Mouse (Mus musculus): ENCODE measurements around the gene Mrpl39. TPM values are rescaled to one million over a fixed set of nuclear protein-coding genes. Genes with fewer than 3 reads are reported as not detected.

The Mrpl39 gene
- polyA plus RNA-seq, 1 experiment from 2014 or later, result 54.4 TPM

DNA sequence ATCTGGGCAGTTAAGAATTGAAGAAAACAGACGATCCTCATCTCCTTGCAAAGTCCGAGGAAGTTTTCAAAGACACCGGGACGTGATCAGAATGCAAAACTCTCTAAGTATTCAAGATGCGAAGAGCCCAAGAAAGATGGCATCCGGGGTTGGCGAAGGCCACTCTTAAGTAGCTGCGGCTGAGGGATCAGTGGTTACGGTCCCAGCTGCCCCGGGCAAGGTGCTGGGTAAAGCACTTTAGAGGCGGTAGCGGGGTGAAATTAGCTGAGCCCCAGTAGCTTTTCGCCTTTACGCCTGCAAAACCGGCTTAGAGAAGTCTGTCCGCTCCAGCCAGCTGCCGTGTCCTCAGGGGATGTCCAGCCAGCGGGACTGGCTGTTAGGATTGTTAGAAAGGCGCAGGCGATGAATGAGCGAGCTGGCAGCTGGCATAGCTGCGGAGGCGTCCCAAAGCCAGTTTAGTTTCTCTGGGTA is 39.3 kb upstream of the Mrpl39 start:
- peak; percentile 14; the same call in 1 of the 2 replicates for ATAC-seq (ENCODE audit: low FRiP score, low TSS enrichment)
- peaks cover 18% of the 10 kb centered on the region for H3K27me3 ChIP-seq (ENCODE audit: control insufficient read depth, insufficient read depth, low read length)
- peak overlapping the region; percentile 55; the same call in 1 of the 2 replicates for H3K9ac ChIP-seq (ENCODE audit: low read depth, low read length)
- H3K27ac ChIP-seq (ENCODE audit: low read depth, low read length), result no peak overlapping the region
- no peaks in the 10 kb centered on the region for H3K9me3 ChIP-seq (ENCODE audit: control insufficient read depth, low read length)
- WGBS, result 1% methylated on average over 23 of the region's 23 CpGs
- H3K4me3 ChIP-seq (ENCODE audit: low read length), result peak overlapping the region; percentile 62
- peak overlapping the region; percentile 99 for H3K4me2 ChIP-seq (replicated peaks; ENCODE audit: low read depth, low read length)
- 0 out of 2 replicates have a peak, but pooled peaks cover 3% of the 10 kb centered on the region for H3K4me1 ChIP-seq (ENCODE audit: control insufficient read depth, insufficient read depth, low read length)
- no peaks in the 10 kb centered on the region for H3K36me3 ChIP-seq (ENCODE audit: control insufficient read depth, insufficient read depth, low read length)

DNA sequence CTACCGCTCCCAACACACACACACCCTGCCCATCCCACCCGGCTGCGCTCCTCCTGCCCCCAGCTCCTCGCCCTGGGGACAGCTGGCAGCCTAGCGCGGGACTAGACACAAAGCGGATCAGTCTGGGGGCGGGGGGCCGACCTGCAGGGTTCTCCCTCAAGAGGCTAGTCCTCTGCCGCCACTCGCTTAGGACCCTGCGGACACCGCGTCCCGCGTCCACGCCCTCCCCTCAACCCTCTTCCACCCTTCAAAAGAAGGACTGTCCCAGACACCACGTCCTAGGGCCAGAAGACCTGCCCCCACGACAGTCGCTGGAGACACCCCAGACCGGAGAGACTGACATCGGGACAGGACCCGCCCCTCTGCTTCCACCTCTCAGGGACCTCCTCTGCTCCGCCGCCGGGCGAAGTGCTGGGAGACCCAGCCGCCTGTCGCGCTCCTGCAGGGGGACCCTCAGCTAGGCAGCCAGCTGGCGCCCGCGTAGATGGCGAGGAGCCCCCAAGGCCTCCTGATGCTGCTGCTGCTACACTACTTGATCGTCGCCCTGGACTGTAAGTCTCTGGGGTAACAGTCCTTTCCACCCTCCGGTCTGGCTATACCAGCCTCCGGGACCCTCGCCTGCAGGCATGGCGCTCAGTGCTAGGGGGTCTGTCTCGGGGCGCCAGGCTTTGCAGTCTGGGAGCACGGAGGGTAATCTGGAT is 38.6 kb upstream of the Mrpl39 start, which contains the start of gene Jam2:
TSS of gene Jam2 (plus strand) at position 121 of the 701 bp plus-strand sequence.
- no peaks in the 10 kb centered on the region for H3K9me3 ChIP-seq (ENCODE audit: control insufficient read depth, low read length)
- H3K4me2 ChIP-seq (replicated peaks; ENCODE audit: low read depth, low read length), result peak within 1 kb of the TSS; percentile 99
- H3K27ac ChIP-seq (ENCODE audit: low read depth, low read length), result no peak within 1 kb of the TSS
- 0 out of 2 replicates have a peak, but pooled peaks cover 3% of the 10 kb centered on the region for H3K4me1 ChIP-seq (ENCODE audit: control insufficient read depth, insufficient read depth, low read length)
- H3K27me3 ChIP-seq (ENCODE audit: control insufficient read depth, insufficient read depth, low read length), result peaks cover 18% of the 10 kb centered on the region
- H3K9ac ChIP-seq (ENCODE audit: low read depth, low read length), result peak within 1 kb of the TSS; percentile 55
- peak within 1 kb of the TSS; percentile 62 for H3K4me3 ChIP-seq (ENCODE audit: low read length)
- no peaks in the 10 kb centered on the region for H3K36me3 ChIP-seq (ENCODE audit: control insufficient read depth, insufficient read depth, low read length)
- WGBS, result under 1% methylated on average over 41 of the region's 43 CpGs
- ATAC-seq (ENCODE audit: low FRiP score, low TSS enrichment), result peak; percentile 83

DNA sequence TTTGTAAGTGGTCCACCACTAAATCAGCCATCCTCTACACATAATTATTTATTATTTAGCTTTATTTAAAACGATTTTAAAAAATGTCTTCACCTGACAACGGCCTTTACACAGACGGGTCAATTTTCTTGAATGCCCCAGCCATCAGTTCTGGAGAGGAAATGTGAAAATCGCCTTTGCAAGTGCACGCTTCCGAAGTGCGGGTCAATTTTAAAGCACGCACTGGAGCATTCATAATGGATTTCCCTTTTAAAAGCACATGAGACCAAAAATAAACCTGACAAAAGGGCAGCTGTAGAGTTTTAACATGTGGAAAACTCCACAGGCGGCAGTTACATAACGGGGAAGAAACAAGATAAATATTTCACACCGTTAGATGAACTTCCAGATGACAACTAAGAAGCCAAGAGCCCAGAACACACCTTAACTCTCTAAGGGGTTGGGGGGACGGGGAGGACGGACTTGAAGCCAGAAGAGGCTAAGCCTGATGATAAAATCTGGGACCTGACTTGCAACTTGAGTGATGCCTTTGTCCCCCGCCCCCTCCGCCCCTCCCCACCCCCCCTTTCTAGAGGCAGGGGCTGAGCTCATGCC is 37.8 kb upstream of the Mrpl39 start:
- Histone ChIP-seq H3K27me3 (ENCODE audit: control insufficient read depth, insufficient read depth, low read length) (peaks cover 18% of the 10 kb centered on the region), H3K36me3 (ENCODE audit: control insufficient read depth, insufficient read depth, low read length) (no peaks in the 10 kb centered on the region), H3K9me3 (ENCODE audit: control insufficient read depth, low read length) (no peaks in the 10 kb centered on the region), H3K4me1 (ENCODE audit: control insufficient read depth, insufficient read depth, low read length) (0 out of 2 replicates have a peak, but pooled peaks cover 3% of the 10 kb centered on the region), H3K4me2 (replicated peaks; ENCODE audit: low read depth, low read length) (peak overlapping the region; percentile 99), H3K27ac (ENCODE audit: low read depth, low read length) (no peak overlapping the region), H3K9ac (ENCODE audit: low read depth, low read length) (no peak overlapping the region; the same call in 1 of the 2 replicates), H3K4me3 (ENCODE audit: low read length) (peak overlapping the region; percentile 62)
- 3% methylated on average over 15 of the region's 15 CpGs for WGBS
- no peak for ATAC-seq (ENCODE audit: low FRiP score, low TSS enrichment)

DNA sequence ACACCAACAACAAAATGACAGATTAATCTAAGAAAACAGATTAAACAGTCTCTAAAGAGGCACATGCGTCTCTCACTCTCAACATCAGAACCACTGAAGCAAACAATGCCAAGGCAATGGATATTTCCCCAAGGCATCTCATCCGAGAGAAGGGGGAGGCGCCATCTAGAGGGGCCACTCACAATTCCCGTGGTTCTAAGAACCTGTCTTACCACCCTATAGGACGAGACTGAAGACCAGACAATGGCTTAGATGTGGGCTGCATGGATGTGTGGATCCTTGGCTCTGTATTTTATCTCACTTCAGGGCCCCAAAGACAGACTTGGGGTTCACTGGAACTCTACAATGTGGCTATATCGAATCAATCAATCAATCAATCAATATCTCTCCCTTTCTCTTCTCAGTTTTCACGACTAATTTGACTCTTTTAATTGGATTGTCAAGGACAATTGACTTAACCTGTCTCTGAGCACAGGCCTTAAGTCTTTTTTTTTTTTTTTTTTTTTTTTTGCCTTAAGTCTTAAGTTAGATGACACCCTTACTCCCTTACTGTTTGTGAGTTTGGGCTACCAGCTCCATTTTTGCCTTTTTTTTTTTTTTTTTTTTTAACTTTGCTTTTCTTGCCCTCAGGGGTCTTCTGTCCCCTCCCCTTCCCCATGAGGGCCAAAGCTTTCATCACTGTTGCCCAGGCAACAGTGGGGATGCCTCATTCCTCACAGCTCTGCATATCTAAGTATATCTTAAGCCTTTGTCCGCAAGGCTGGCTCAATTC is 37.1 kb upstream of the Mrpl39 start:
- Histone ChIP-seq H3K4me1 (ENCODE audit: control insufficient read depth, insufficient read depth, low read length) (0 out of 2 replicates have a peak, but pooled peaks cover 3% of the 10 kb centered on the region), H3K27me3 (ENCODE audit: control insufficient read depth, insufficient read depth, low read length) (peaks cover 18% of the 10 kb centered on the region), H3K36me3 (ENCODE audit: control insufficient read depth, insufficient read depth, low read length) (no peaks in the 10 kb centered on the region), H3K9ac (ENCODE audit: low read depth, low read length) (no peak overlapping the region), H3K4me2 (replicated peaks; ENCODE audit: low read depth, low read length) (no peak overlapping the region; the same call in 1 of the 2 replicates), H3K9me3 (ENCODE audit: control insufficient read depth, low read length) (no peaks in the 10 kb centered on the region), H3K27ac (ENCODE audit: low read depth, low read length) (no peak overlapping the region), H3K4me3 (ENCODE audit: low read length) (no peak overlapping the region)
- 24% methylated on average over 8 of the region's 8 CpGs for WGBS
- ATAC-seq (ENCODE audit: low FRiP score, low TSS enrichment), result no peak

DNA sequence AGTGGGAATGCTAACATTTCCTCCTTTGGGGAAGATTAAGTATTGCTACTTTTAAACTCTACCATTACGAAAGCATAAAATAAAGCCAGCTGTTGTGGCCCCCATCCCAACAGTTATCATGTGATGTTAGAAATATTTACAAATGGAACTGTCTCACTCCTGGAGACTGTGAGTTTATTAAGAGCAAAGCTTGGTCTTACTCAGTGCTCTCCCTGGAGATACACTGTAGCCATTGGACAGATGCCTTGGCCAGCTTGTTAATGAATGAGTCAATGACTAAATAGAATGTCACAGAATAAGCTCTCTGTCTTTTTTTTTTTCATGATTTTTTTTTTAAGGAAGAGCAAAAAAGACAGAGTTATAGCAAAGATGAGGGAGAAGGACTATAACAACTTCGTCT is 35.9 kb upstream of the Mrpl39 start:
- no peaks in the 10 kb centered on the region for H3K36me3 ChIP-seq (ENCODE audit: control insufficient read depth, insufficient read depth, low read length)
- H3K4me2 ChIP-seq (replicated peaks; ENCODE audit: low read depth, low read length), result no peak overlapping the region
- H3K9ac ChIP-seq (ENCODE audit: low read depth, low read length), result no peak overlapping the region
- H3K4me3 ChIP-seq (ENCODE audit: low read length), result no peak overlapping the region
- no peaks in the 10 kb centered on the region for H3K9me3 ChIP-seq (ENCODE audit: control insufficient read depth, low read length)
- no peak for ATAC-seq (ENCODE audit: low FRiP score, low TSS enrichment)
- no peak overlapping the region for H3K27ac ChIP-seq (ENCODE audit: low read depth, low read length)
- H3K4me1 ChIP-seq (ENCODE audit: control insufficient read depth, insufficient read depth, low read length), result 0 out of 2 replicates have a peak, but pooled peaks cover 3% of the 10 kb centered on the region
- WGBS, result 95% methylated on average over 2 of the region's 2 CpGs
- H3K27me3 ChIP-seq (ENCODE audit: control insufficient read depth, insufficient read depth, low read length), result peaks cover 15% of the 10 kb centered on the region

DNA sequence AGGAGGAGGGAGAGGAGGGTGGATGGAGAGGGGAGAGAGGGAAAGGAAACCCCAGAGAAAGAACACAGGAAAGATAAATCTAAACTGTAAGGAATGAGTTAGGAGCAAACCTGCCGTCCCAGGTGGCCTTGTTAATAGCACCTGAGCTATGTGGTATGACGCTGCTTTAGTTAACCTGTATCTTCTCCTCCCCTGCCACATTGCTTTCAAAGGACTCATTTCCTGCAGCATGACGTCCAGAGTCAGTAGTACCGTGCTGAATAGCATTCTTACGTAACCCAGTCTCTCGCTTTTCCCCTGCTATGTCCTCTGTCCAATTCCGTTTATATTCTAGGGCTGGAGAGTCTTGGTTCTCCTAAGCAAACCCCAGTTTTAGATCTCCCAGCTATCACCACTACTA is 35.3 kb upstream of the Mrpl39 start:
- WGBS, result 80% methylated on average over 7 of the region's 7 CpGs
- no peak overlapping the region for H3K27ac ChIP-seq (ENCODE audit: low read depth, low read length)
- H3K27me3 ChIP-seq (ENCODE audit: control insufficient read depth, insufficient read depth, low read length), result peaks cover 10% of the 10 kb centered on the region
- 0 out of 2 replicates have a peak, but pooled peaks cover 3% of the 10 kb centered on the region for H3K4me1 ChIP-seq (ENCODE audit: control insufficient read depth, insufficient read depth, low read length)
- no peaks in the 10 kb centered on the region for H3K9me3 ChIP-seq (ENCODE audit: control insufficient read depth, low read length)
- no peak overlapping the region for H3K4me3 ChIP-seq (ENCODE audit: low read length)
- H3K36me3 ChIP-seq (ENCODE audit: control insufficient read depth, insufficient read depth, low read length), result no peaks in the 10 kb centered on the region
- no peak overlapping the region for H3K4me2 ChIP-seq (replicated peaks; ENCODE audit: low read depth, low read length)
- no peak for ATAC-seq (ENCODE audit: low FRiP score, low TSS enrichment)
- H3K9ac ChIP-seq (ENCODE audit: low read depth, low read length), result no peak overlapping the region

DNA sequence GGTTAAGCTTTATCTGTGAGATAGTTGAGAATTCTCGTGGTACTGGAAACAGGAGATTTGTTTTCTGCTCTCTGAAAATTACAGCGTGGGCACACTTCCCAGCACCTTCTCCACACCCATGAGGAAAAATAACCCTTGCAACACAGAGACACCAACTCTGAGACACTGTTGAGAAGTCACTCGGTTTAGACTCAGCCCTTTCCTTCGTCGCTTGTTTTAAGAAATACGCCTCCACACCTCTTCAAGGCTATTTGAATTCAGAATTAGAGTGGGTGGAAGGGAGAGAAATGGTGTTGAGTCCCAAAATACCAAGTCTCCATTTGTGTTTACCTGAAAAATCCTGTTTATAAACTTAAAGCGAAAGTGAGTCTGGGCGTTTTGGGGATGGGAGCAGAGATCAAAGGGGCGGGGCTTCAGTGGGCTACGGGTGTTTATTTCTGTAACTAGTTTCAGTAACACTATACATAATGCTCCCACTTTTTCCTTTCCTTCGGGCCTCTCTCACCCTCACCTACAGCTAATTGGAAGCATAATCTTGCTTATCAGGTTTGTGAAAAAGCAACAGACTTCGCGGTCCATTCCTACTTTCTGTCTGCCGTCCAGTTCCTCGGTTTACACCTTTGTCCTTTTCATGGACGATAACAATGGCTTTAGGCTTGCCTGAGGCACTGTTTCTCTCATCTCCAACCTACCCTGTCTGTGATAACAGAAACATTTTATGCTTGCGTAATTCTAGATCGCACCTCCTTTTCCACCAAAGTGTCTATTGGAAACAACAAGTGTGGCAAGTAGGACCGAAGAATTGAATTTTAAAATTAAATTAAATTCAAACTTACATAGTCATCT is 34.3 kb upstream of the Mrpl39 start:
- Histone ChIP-seq H3K4me2 (replicated peaks; ENCODE audit: low read depth, low read length) (no peak overlapping the region), H3K27me3 (ENCODE audit: control insufficient read depth, insufficient read depth, low read length) (peaks cover under 1% of the 10 kb centered on the region), H3K36me3 (ENCODE audit: control insufficient read depth, insufficient read depth, low read length) (no peaks in the 10 kb centered on the region), H3K27ac (ENCODE audit: low read depth, low read length) (no peak overlapping the region), H3K4me3 (ENCODE audit: low read length) (no peak overlapping the region), H3K9me3 (ENCODE audit: control insufficient read depth, low read length) (no peaks in the 10 kb centered on the region), H3K4me1 (ENCODE audit: control insufficient read depth, insufficient read depth, low read length) (no peaks in the 10 kb centered on the region), H3K9ac (ENCODE audit: low read depth, low read length) (no peak overlapping the region)
- no peak for ATAC-seq (ENCODE audit: low FRiP score, low TSS enrichment)
- WGBS, result 84% methylated on average over 19 of the region's 19 CpGs

DNA sequence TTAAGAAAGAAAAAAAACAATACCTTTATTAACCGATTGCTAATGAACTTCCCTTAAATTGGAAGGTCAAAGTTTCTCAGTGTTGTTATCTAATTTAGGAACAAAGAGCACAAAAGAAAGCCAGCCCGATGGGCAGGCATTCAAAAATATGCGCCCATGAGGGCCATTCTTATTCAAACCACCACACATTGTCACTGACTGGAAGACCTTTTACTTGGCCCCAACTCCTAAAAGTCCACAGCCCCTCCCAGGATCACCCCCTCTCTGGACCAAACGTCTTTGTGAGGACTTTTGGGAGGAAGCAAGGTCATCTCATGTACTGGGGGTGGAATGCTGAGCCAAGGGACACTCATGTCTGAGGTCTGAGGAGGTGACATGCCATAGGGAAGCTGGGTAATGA is 33.6 kb upstream of the Mrpl39 start:
- no peaks in the 10 kb centered on the region; the same call in 1 of the 2 replicates for H3K27me3 ChIP-seq (ENCODE audit: control insufficient read depth, insufficient read depth, low read length)
- no peak overlapping the region for H3K4me2 ChIP-seq (replicated peaks; ENCODE audit: low read depth, low read length)
- no peak for ATAC-seq (ENCODE audit: low FRiP score, low TSS enrichment)
- no peaks in the 10 kb centered on the region for H3K4me1 ChIP-seq (ENCODE audit: control insufficient read depth, insufficient read depth, low read length)
- H3K27ac ChIP-seq (ENCODE audit: low read depth, low read length), result no peak overlapping the region
- H3K9ac ChIP-seq (ENCODE audit: low read depth, low read length), result no peak overlapping the region
- H3K36me3 ChIP-seq (ENCODE audit: control insufficient read depth, insufficient read depth, low read length), result no peaks in the 10 kb centered on the region
- H3K9me3 ChIP-seq (ENCODE audit: control insufficient read depth, low read length), result no peaks in the 10 kb centered on the region
- 57% methylated on average over 4 of the region's 4 CpGs for WGBS
- no peak overlapping the region for H3K4me3 ChIP-seq (ENCODE audit: low read length)

Data from kidney, embryonic 14.5 days (tissue).